Mouse (Mus musculus) megakaryocyte, embryonic 14.5 days (primary cell): Measurements from ENCODE around the gene Akap13.

Source experiments
- FLI1 ChIP-seq: IDR thresholded peaks from 2 replicates; pipeline ENCODE4 v1.6.1; 2012; ENCODE audit warnings: low read length, inconsistent platforms, mixed read lengths
- GATA1 ChIP-seq: IDR thresholded peaks from 3 replicates; pipeline ENCODE4 v1.6.1; 2012; ENCODE audit warnings: mixed read lengths, low read length, inconsistent platforms, borderline replicate concordance

GRCm38 (mm10) chr7:75702368-75702767 lies 247.0 kb downstream of the Akap13 start:
- TF ChIP-seq GATA1: no peak
- no peak for TF ChIP-seq FLI1
